Mouse (Mus musculus) kidney, postnatal 25 days (tissue): Measurements from ENCODE around the gene Dus2.

Experiments
- DNase-seq, 2 experiments: peaks; one replicate each; pipeline ENCODE4 v3.0.0; 2021; ENCODE audit warnings: mixed read lengths in 2 of 2

Dus2 gene

GRCm38 (mm10) chr8:106077452-106078067 is 86.4 kb downstream of the Dus2 start:
- no peak for DNase-seq

- no peak for DNase-seq
These were observed 111.2 kb downstream of the Dus2 start for GRCm38 (mm10) chr8:106102321-106102720.
